Mouse (Mus musculus): ENCODE results near the gene Pdp2. TPM values are rescaled to one million over a fixed set of nuclear protein-coding genes. Genes with fewer than 3 reads are reported as not detected.
A peak's percentile ranks its signal among the peaks of the same experiment; 100 is the strongest.

Pdp2 gene
- total and polyA plus RNA-seq, 3 experiments, result 12.2 to 12.4 TPM; not detected in 1

- peak; percentile 43 for DNase-seq (ENCODE audit: low read depth, low spot score)
- Histone ChIP-seq H3K36me3 (ENCODE audit: control insufficient read depth in 1 of 2, insufficient read depth in 2 of 2, low read length in 2 of 2) (peaks cover 0 to 18% of the 10 kb centered on the region in 2 experiments; a peak in 2 of 4 replicates), H3K9ac (ENCODE audit: control insufficient read depth, low read depth, low read length, poor library complexity, severe bottlenecking) (no peak overlapping the region), H3K27ac (ENCODE audit: control insufficient read depth, low read depth, low read length) (no peak overlapping the region; the same call in 1 of the 2 replicates), H3K4me1 (ENCODE audit: control insufficient read depth in 1 of 2, insufficient read depth in 2 of 2, low read length in 2 of 2) (peaks cover 6 to 19% of the 10 kb centered on the region in 2 experiments), H3K79me2 (ENCODE audit: control insufficient read depth, insufficient read depth, low read length, poor library complexity) (peaks cover 14% of the 10 kb centered on the region), H3K9me3 (replicated peaks; ENCODE audit: insufficient read depth, low read length) (no peaks in the 10 kb centered on the region), H3K27me3 (ENCODE audit: control insufficient read depth in 1 of 2, insufficient read depth in 2 of 2, low read length in 2 of 2) (no peaks in the 10 kb centered on the region), H3K4me3 (ENCODE audit: control insufficient read depth in 1 of 2, insufficient read depth in 1 of 2, low read depth in 2 of 2, low read length in 2 of 2) (no peak overlapping the region)
- TF ChIP-seq CHD1 (IDR thresholded peaks at IDR 0.05; ENCODE audit: low read depth, low read length), result no peak
- no peak for TF ChIP-seq CTCF (IDR thresholded peaks at IDR 0.05 in 2 of 3, conservative IDR thresholded peaks at IDR 0.05 in 1 of 3; ENCODE audit: control insufficient read depth in 1 of 3, insufficient read depth in 1 of 3, low read depth in 2 of 3, low read length in 3 of 3, poor library complexity in 1 of 3, severe bottlenecking in 1 of 3)
- TF ChIP-seq NRF1 (IDR thresholded peaks at IDR 0.05; ENCODE audit: insufficient read depth, low read depth, low read length, poor library complexity, severe bottlenecking), result no peak
- TF ChIP-seq MYB (IDR thresholded peaks at IDR 0.05; ENCODE audit: low read depth, low read length), result no peak
- no peak for TF ChIP-seq POLR2A (IDR thresholded peaks at IDR 0.05; ENCODE audit: control insufficient read depth in 1 of 2, insufficient read depth in 1 of 2, low read depth in 1 of 2, low read length in 2 of 2, poor library complexity in 1 of 2)
- 0 out of 2 replicates have a peak, but pooled peaks have one; percentile 57 for TF ChIP-seq GABPA (IDR thresholded peaks at IDR 0.05; ENCODE audit: low read depth, low read length)
- peak; percentile 41; the same call in 1 of the 2 replicates for TF ChIP-seq MAFK (IDR thresholded peaks at IDR 0.05; ENCODE audit: borderline replicate concordance, low read depth, low read length)
- peak; percentile 61; the same call in 1 of the 2 replicates for TF ChIP-seq MYC (IDR thresholded peaks at IDR 0.05; ENCODE audit: low read depth, low read length)
Observed at GRCm38 (mm10) chr8:104638010-104638409, 46.8 kb downstream of the Pdp2 start.

- no peaks in the 10 kb centered on the region for H3K27me3 ChIP-seq (ENCODE audit: control insufficient read depth in 1 of 2, insufficient read depth in 2 of 2, low read length in 2 of 2)
- no peak for DNase-seq (ENCODE audit: low read depth, low spot score)
- H3K27ac ChIP-seq (ENCODE audit: control insufficient read depth, low read depth, low read length), result no peak overlapping the region
- H3K36me3 ChIP-seq (ENCODE audit: control insufficient read depth in 1 of 2, insufficient read depth in 2 of 2, low read length in 2 of 2), result peaks cover 0 to 18% of the 10 kb centered on the region in 2 experiments; a peak in 2 of 4 replicates
- peaks cover 14% of the 10 kb centered on the region for H3K79me2 ChIP-seq (ENCODE audit: control insufficient read depth, insufficient read depth, low read length, poor library complexity)
- H3K4me3 ChIP-seq (ENCODE audit: control insufficient read depth in 1 of 2, insufficient read depth in 1 of 2, low read depth in 2 of 2, low read length in 2 of 2), result peak overlapping the region; percentile 66 to 92; a peak in 2 of 4 replicates
- H3K9ac ChIP-seq (ENCODE audit: control insufficient read depth, low read depth, low read length, poor library complexity, severe bottlenecking), result no peak overlapping the region
- H3K4me1 ChIP-seq (ENCODE audit: control insufficient read depth in 1 of 2, insufficient read depth in 2 of 2, low read length in 2 of 2), result peaks cover 6 to 19% of the 10 kb centered on the region in 2 experiments
- H3K9me3 ChIP-seq (replicated peaks; ENCODE audit: insufficient read depth, low read length), result no peaks in the 10 kb centered on the region
- TF ChIP-seq CTCF (IDR thresholded peaks at IDR 0.05 in 2 of 3, conservative IDR thresholded peaks at IDR 0.05 in 1 of 3; ENCODE audit: control insufficient read depth in 1 of 3, insufficient read depth in 1 of 3, low read depth in 2 of 3, low read length in 3 of 3, poor library complexity in 1 of 3, severe bottlenecking in 1 of 3), result no peak
- no peak for TF ChIP-seq BHLHE40 (IDR thresholded peaks at IDR 0.05; ENCODE audit: borderline replicate concordance, low read depth, low read length)
- TF ChIP-seq MXI1 (IDR thresholded peaks at IDR 0.05; ENCODE audit: low read depth, low read length), result no peak
- no peak for TF ChIP-seq POLR2AphosphoS2 (IDR thresholded peaks at IDR 0.05; ENCODE audit: low read length)
- TF ChIP-seq SMC3 (IDR thresholded peaks at IDR 0.05; ENCODE audit: low read depth, low read length), result no peak
- no peak for TF ChIP-seq MAZ (IDR thresholded peaks at IDR 0.05; ENCODE audit: low read depth, low read length)
- TF ChIP-seq TCF12 (IDR thresholded peaks at IDR 0.05; ENCODE audit: low read depth, low read length), result no peak
- no peak for TF ChIP-seq CHD2 (IDR thresholded peaks at IDR 0.05; ENCODE audit: low read length)
- no peak for TF ChIP-seq JUND (IDR thresholded peaks at IDR 0.05; ENCODE audit: low read depth, low read length)
- no peak for TF ChIP-seq POLR2A (IDR thresholded peaks at IDR 0.05; ENCODE audit: control insufficient read depth in 1 of 2, insufficient read depth in 1 of 2, low read depth in 1 of 2, low read length in 2 of 2, poor library complexity in 1 of 2)
- no peak for TF ChIP-seq MYB (IDR thresholded peaks at IDR 0.05; ENCODE audit: low read depth, low read length)
- TF ChIP-seq ZKSCAN1 (IDR thresholded peaks at IDR 0.05; ENCODE audit: low read depth, low read length), result no peak
- no peak for TF ChIP-seq KAT2A (conservative IDR thresholded peaks at IDR 0.05; ENCODE audit: low read depth, low read length)
- TF ChIP-seq ZMIZ1 (IDR thresholded peaks at IDR 0.05; ENCODE audit: low read depth, low read length), result no peak
- TF ChIP-seq HCFC1 (IDR thresholded peaks at IDR 0.05; ENCODE audit: low read depth, low read length), result no peak
- TF ChIP-seq USF1 (IDR thresholded peaks at IDR 0.05; ENCODE audit: low read depth, low read length), result no peak
Observed at GRCm38 (mm10) chr8:104640241-104640640, 49.0 kb downstream of the Pdp2 start.
